Mouse (Mus musculus): ENCODE measurements around the gene Vmn1r138. TPM values are rescaled to one million over a fixed set of nuclear protein-coding genes. Genes with fewer than 3 reads are reported as not detected.
"Not testable (repeated sequence)": the region's sequence is repeated elsewhere in the genome, so short reads cannot be mapped to it uniquely, and the experiment has no call there.

The Vmn1r138 gene
- polyA plus RNA-seq (2016; fragmentation: Nextera tagmentation; extraction: Ambion mirVana): not detected in 2 replicates

GRCm38 (mm10) chr7:22028797-22029196 is at the start of gene Vmn1r138:
Gene Vmn1r138, minus strand, starts transcription at chr7:22028897.
- no CpG with 5 or more reads among the region's 2 CpGs for WGBS
- not testable (repeated sequence) for H3K27me3 ChIP-seq (replicated peaks); H3K9ac ChIP-seq; H3K9me3 ChIP-seq; H3K4me1 ChIP-seq; H3K4me2 ChIP-seq (replicated peaks); H3K36me3 ChIP-seq; H3K27ac ChIP-seq; H3K4me3 ChIP-seq; ATAC-seq (ENCODE audit: low FRiP score, low read depth)

DNA sequence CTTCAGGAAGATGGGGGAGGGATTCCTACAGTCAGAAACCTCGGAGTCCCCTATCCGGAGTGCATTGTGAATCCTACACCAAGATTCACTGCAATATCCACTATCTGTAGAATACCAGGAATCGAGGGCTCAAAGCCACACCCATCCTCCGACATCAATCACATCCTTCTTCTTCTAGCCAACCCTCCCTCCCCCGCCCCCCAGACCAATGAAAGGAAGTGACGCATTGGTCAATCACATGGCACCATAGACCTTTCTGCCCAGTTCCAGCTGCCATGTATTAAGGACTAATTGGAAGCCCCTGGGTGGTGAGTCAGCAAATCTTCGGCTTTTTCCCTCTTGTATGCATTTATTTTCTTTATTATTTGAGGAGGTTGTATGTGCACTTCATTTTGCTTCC is 40.1 kb upstream of the Vmn1r138 start, which contains the start of gene Vmn1r139:
Gene Vmn1r139 (plus strand): TSS at position 301 of the 400 bp plus-strand sequence.
- H3K4me3 ChIP-seq; ATAC-seq (ENCODE audit: low FRiP score, low read depth); H3K9me3 ChIP-seq; H3K9ac ChIP-seq; H3K36me3 ChIP-seq; H3K4me1 ChIP-seq; H3K27me3 ChIP-seq (replicated peaks); H3K4me2 ChIP-seq (replicated peaks); H3K27ac ChIP-seq: not testable (repeated sequence)
- no CpG with 5 or more reads among the region's 7 CpGs for WGBS

GRCm38 (mm10) chr7:22056205-22056604 is 27.5 kb upstream of the Vmn1r138 start, which contains the start of gene Gm6176:
Gene Gm6176, minus strand, starts transcription at chr7:22056305.
- H3K27me3 ChIP-seq (replicated peaks); H3K9me3 ChIP-seq; H3K27ac ChIP-seq; ATAC-seq (ENCODE audit: low FRiP score, low read depth); H3K4me2 ChIP-seq (replicated peaks); H3K9ac ChIP-seq; H3K4me1 ChIP-seq; H3K36me3 ChIP-seq; H3K4me3 ChIP-seq: not testable (repeated sequence)
- WGBS: no CpG with 5 or more reads among the region's 1 CpGs

GRCm38 (mm10) chr7:21994287-21994686 is 34.4 kb downstream of the Vmn1r138 start, which contains the start of gene Vmn1r137:
Gene Vmn1r137, plus strand, starts transcription at chr7:21994587.
- no CpG with 5 or more reads among the region's 3 CpGs for WGBS
- H3K4me3 ChIP-seq; H3K9me3 ChIP-seq; H3K36me3 ChIP-seq; ATAC-seq (ENCODE audit: low FRiP score, low read depth); H3K4me2 ChIP-seq (replicated peaks); H3K4me1 ChIP-seq; H3K27ac ChIP-seq; H3K27me3 ChIP-seq (replicated peaks); H3K9ac ChIP-seq: not testable (repeated sequence)

Other genes starting within 250 kb of the Vmn1r138 start
- gene Gm4177, start 232.2 kb downstream of the Vmn1r138 start, polyA plus RNA-seq (2016; fragmentation: Nextera tagmentation; extraction: Ambion mirVana): not detected in 2 replicates
- gene Vmn1r135, start 196.5 kb downstream of the Vmn1r138 start, polyA plus RNA-seq (2016; fragmentation: Nextera tagmentation; extraction: Ambion mirVana): not detected in 2 replicates
- gene Gm5725, start 184.6 kb downstream of the Vmn1r138 start, polyA plus RNA-seq (2016; fragmentation: Nextera tagmentation; extraction: Ambion mirVana): not detected in 2 replicates
- not detected in 2 replicates for gene Gm5891, start 107.6 kb downstream of the Vmn1r138 start, polyA plus RNA-seq (2016; fragmentation: Nextera tagmentation; extraction: Ambion mirVana)
- not detected in 2 replicates for gene Vmn1r137, start 34.3 kb downstream of the Vmn1r138 start, polyA plus RNA-seq (2016; fragmentation: Nextera tagmentation; extraction: Ambion mirVana)
- not detected in 2 replicates for gene Gm6176, start 27.4 kb upstream of the Vmn1r138 start, polyA plus RNA-seq (2016; fragmentation: Nextera tagmentation; extraction: Ambion mirVana)
- gene Vmn1r139, start 40.2 kb upstream of the Vmn1r138 start, polyA plus RNA-seq (2016; fragmentation: Nextera tagmentation; extraction: Ambion mirVana): not detected in 2 replicates
- gene Gm16451, start 89.3 kb upstream of the Vmn1r138 start, polyA plus RNA-seq (2016; fragmentation: Nextera tagmentation; extraction: Ambion mirVana): not detected in 2 replicates
- gene Gm10666, start 105.8 kb upstream of the Vmn1r138 start, polyA plus RNA-seq (2016; fragmentation: Nextera tagmentation; extraction: Ambion mirVana): not detected in 2 replicates
- gene Vmn1r142, start 135.1 kb upstream of the Vmn1r138 start, polyA plus RNA-seq (2016; fragmentation: Nextera tagmentation; extraction: Ambion mirVana): not detected in 2 replicates
- not detected in 2 replicates for gene Vmn1r143, start 160.5 kb upstream of the Vmn1r138 start, polyA plus RNA-seq (2016; fragmentation: Nextera tagmentation; extraction: Ambion mirVana)
- gene Gm8653, start 172.4 kb upstream of the Vmn1r138 start, polyA plus RNA-seq (2016; fragmentation: Nextera tagmentation; extraction: Ambion mirVana): not detected in 2 replicates
- gene Gm8453, start 200.6 kb upstream of the Vmn1r138 start, polyA plus RNA-seq (2016; fragmentation: Nextera tagmentation; extraction: Ambion mirVana): not detected in 2 replicates